Mouse (Mus musculus) midbrain, postnatal 0 days (tissue): ENCODE results near the gene Gmds. TPM values are rescaled to one million over a fixed set of nuclear protein-coding genes. Genes with fewer than 3 reads are reported as not detected.

Experiments used
- ATAC-seq: fragments of 200-750 bp; cut with Nextera tagmentation; 2 replicates; pipeline ENCODE4 v1.8.0; 2017; ENCODE audit warnings: moderate number of reproducible peaks, mild to moderate bottlenecking, moderate TSS enrichment, moderate library complexity; ENCODE audit not compliant: low FRiP score
- DNase-seq: peaks from one replicate; pipeline ENCODE4 v3.0.0-alpha.2; 2015; ENCODE audit warnings: low spot score
- H3K27ac ChIP-seq: fragments of 300-500 bp; sonication (generic); 2 replicates; pipeline ENCODE4 v1.5.1; 2014; ENCODE audit warnings: low read depth, mild to moderate bottlenecking, low read length, mixed read lengths
- H3K27me3 ChIP-seq: fragments of 300-500 bp; sonication (generic); 2 replicates; pipeline ENCODE4 v1.6.1; 2014; ENCODE audit warnings: low read length, control low read depth, mixed read lengths; ENCODE audit not compliant: insufficient read depth
- H3K36me3 ChIP-seq: fragments of 300-500 bp; sonication (generic); 2 replicates; pipeline ENCODE4 v1.6.1; 2014; ENCODE audit warnings: low read length, control low read depth, mixed read lengths; ENCODE audit not compliant: insufficient read depth
- H3K4me1 ChIP-seq: fragments of 300-500 bp; sonication (generic); 2 replicates; pipeline ENCODE4 v1.6.1; 2014; ENCODE audit warnings: mild to moderate bottlenecking, control low read depth, antibody characterized with exemption, low read length, mixed read lengths; ENCODE audit not compliant: insufficient read depth
- H3K4me2 ChIP-seq: fragments of 300-500 bp; sonication (generic); 2 replicates; pipeline ENCODE4 v1.6.1; 2014; ENCODE audit warnings: low read depth, mild to moderate bottlenecking, low read length, mixed read lengths; ENCODE audit not compliant: poor library complexity, severe bottlenecking
- H3K4me3 ChIP-seq: fragments of 300-500 bp; sonication (generic); 2 replicates; pipeline ENCODE4 v1.5.1; 2014; ENCODE audit warnings: low read depth, mild to moderate bottlenecking, low read length, moderate library complexity
- H3K9ac ChIP-seq: fragments of 300-500 bp; sonication (generic); replicated peaks from 2 replicates; pipeline ENCODE4 v1.6.1; 2014; ENCODE audit warnings: mild to moderate bottlenecking, low read length, moderate library complexity, mixed read lengths; ENCODE audit not compliant: poor library complexity, severe bottlenecking
- H3K9me3 ChIP-seq: fragments of 300-500 bp; sonication (generic); 2 replicates; pipeline ENCODE4 v1.6.1; 2016; ENCODE audit warnings: low read length, control low read depth
- CTCF ChIP-seq: IDR thresholded peaks from 2 replicates; pipeline ENCODE4 v1.5.1; 2016; ENCODE audit warnings: antibody characterized with exemption, mild to moderate bottlenecking
- WGBS: fragments of 180-500 bp; shearing (Covaris S2); extraction: QIAGEN DNeasy Blood & Tissue Kit; methylation state at CpG from one replicate; pipeline ENCODE4 v1.1.7; 2014; 5-methylcytosine and 5-hydroxymethylcytosine counted together
- polyA plus RNA-seq: library from polyadenylated mRNA; unstranded; fragments of >200 nt; fragmentation: Nextera tagmentation; extraction: Ambion mirVana; gene quantifications from 2 replicates; pipeline ENCODE4 v1.2.1, GENCODE M21; 2015
- total RNA-seq: library from RNA; depleted of rRNA; stranded (reverse); fragments of >200 nt; gene quantifications from 2 replicates; pipeline ENCODE4 v1.2.3, GENCODE M21; 2014

The Gmds gene
- total and polyA plus RNA-seq, 2 experiments from 2014 or later, result 8.7 to 28.6 TPM

- 71% methylated on average over 2 of the region's 2 CpGs for WGBS
- Histone ChIP-seq H3K36me3 (no peaks in the 10 kb centered on the region), H3K27me3 (no peaks in the 10 kb centered on the region), H3K27ac (no peak overlapping the region), H3K9ac (no peak overlapping the region), H3K4me3 (no peak overlapping the region), H3K4me1 (no peaks in the 10 kb centered on the region), H3K4me2 (no peak overlapping the region), H3K9me3 (no peaks in the 10 kb centered on the region)
- DNase-seq, result no peak
- ATAC-seq, result no peak
- TF ChIP-seq CTCF, result no peak
These were observed 295.8 kb downstream of the Gmds start for GRCm38 (mm10) chr13:32042748-32043147.

- Histone ChIP-seq H3K4me1 (no peaks in the 10 kb centered on the region), H3K9me3 (no peaks in the 10 kb centered on the region), H3K4me2 (no peak overlapping the region), H3K9ac (no peak overlapping the region), H3K27ac (no peak overlapping the region), H3K36me3 (no peaks in the 10 kb centered on the region), H3K27me3 (no peaks in the 10 kb centered on the region), H3K4me3 (no peak overlapping the region)
- TF ChIP-seq CTCF, result no peak
- no peak for ATAC-seq
- 95% methylated on average over 1 of the region's 1 CpGs for WGBS
- DNase-seq, result no peak
These were observed 297.7 kb downstream of the Gmds start for GRCm38 (mm10) chr13:32040822-32041221.

GRCm38 (mm10) chr13:32036902-32037301, 301.6 kb downstream of the Gmds start:
- DNase-seq, result no peak
- 47% methylated on average over 5 of the region's 5 CpGs for WGBS
- Histone ChIP-seq H3K36me3 (no peaks in the 10 kb centered on the region), H3K9ac (no peak overlapping the region), H3K4me2 (no peak overlapping the region), H3K4me1 (no peaks in the 10 kb centered on the region), H3K9me3 (no peaks in the 10 kb centered on the region), H3K4me3 (no peak overlapping the region), H3K27ac (no peak overlapping the region), H3K27me3 (no peaks in the 10 kb centered on the region)
- no peak for TF ChIP-seq CTCF
- ATAC-seq, result no peak

GRCm38 (mm10) chr13:32034799-32035448, 303.6 kb downstream of the Gmds start:
- ATAC-seq (no peak), DNase-seq (no peak)
- no peaks in the 10 kb centered on the region for H3K4me1 ChIP-seq
- H3K27me3 ChIP-seq, result no peaks in the 10 kb centered on the region
- no peak for TF ChIP-seq CTCF
- 85% methylated on average over 6 of the region's 6 CpGs for WGBS
- no peak overlapping the region for H3K27ac ChIP-seq
- no peaks in the 10 kb centered on the region for H3K36me3 ChIP-seq
- no peak overlapping the region for H3K4me2 ChIP-seq
- H3K9me3 ChIP-seq, result no peaks in the 10 kb centered on the region
- no peak overlapping the region for H3K4me3 ChIP-seq
- no peak overlapping the region for H3K9ac ChIP-seq

- Histone ChIP-seq H3K36me3 (no peaks in the 10 kb centered on the region), H3K4me2 (no peak overlapping the region), H3K9ac (no peak overlapping the region), H3K9me3 (no peaks in the 10 kb centered on the region), H3K27ac (no peak overlapping the region), H3K4me3 (no peak overlapping the region), H3K27me3 (no peaks in the 10 kb centered on the region), H3K4me1 (no peaks in the 10 kb centered on the region)
- ATAC-seq (no peak), DNase-seq (no peak)
- 62% methylated on average over 8 of the region's 8 CpGs for WGBS
- TF ChIP-seq CTCF, result no peak
These were observed 304.4 kb downstream of the Gmds start for GRCm38 (mm10) chr13:32034139-32034538.

- no peaks in the 10 kb centered on the region for H3K27me3 ChIP-seq
- TF ChIP-seq CTCF, result no peak
- H3K27ac ChIP-seq, result no peak overlapping the region
- H3K4me2 ChIP-seq, result no peak overlapping the region
- no peak for ATAC-seq
- no peaks in the 10 kb centered on the region for H3K9me3 ChIP-seq
- H3K9ac ChIP-seq, result no peak overlapping the region
- no peaks in the 10 kb centered on the region for H3K4me1 ChIP-seq
- no peak overlapping the region for H3K4me3 ChIP-seq
- no peaks in the 10 kb centered on the region for H3K36me3 ChIP-seq
- DNase-seq, result no peak
- 91% methylated on average over 6 of the region's 6 CpGs for WGBS
These were observed 312.1 kb downstream of the Gmds start for GRCm38 (mm10) chr13:32026226-32026975.
